Mouse (Mus musculus) cerebellum, adult 18-20 months (tissue): Measurements from ENCODE around the gene Mta3.
"Not testable (repeated sequence)": the region's sequence is repeated elsewhere in the genome, so short reads cannot be mapped to it uniquely, and the experiment has no call there.

Experiments
- DNase-seq, 2 experiments: peaks; one replicate each; pipeline ENCODE4 v3.0.0; 2021

The Mta3 gene

GRCm38 (mm10) chr17:83709517-83709916 lies 3.6 kb downstream of the Mta3 start:
- DNase-seq = not testable (repeated sequence)

GRCm38 (mm10) chr17:83710639-83711038 lies 4.7 kb downstream of the Mta3 start:
- no peak for DNase-seq

- no peak for DNase-seq
Observed at GRCm38 (mm10) chr17:83712341-83712740, 6.4 kb downstream of the Mta3 start.

- no peak for DNase-seq
Observed at GRCm38 (mm10) chr17:83720449-83720848, 14.5 kb downstream of the Mta3 start.

GRCm38 (mm10) chr17:83721157-83721556 lies 15.2 kb downstream of the Mta3 start:
- DNase-seq = no peak

GRCm38 (mm10) chr17:83723064-83723463 lies 17.1 kb downstream of the Mta3 start:
- DNase-seq = no peak

GRCm38 (mm10) chr17:83726496-83726895 lies 20.5 kb downstream of the Mta3 start:
- DNase-seq = peak in 1 of 2 experiments; percentile 28

- DNase-seq = no peak
Observed at GRCm38 (mm10) chr17:83727707-83728106, 21.7 kb downstream of the Mta3 start.

GRCm38 (mm10) chr17:83729029-83729428 lies 23.1 kb downstream of the Mta3 start:
- DNase-seq = no peak

- DNase-seq = no peak
Observed at GRCm38 (mm10) chr17:83730123-83730522, 24.2 kb downstream of the Mta3 start.

- DNase-seq = peak in 1 of 2 experiments; percentile 23
Observed at GRCm38 (mm10) chr17:83732166-83732629, 26.2 kb downstream of the Mta3 start.

GRCm38 (mm10) chr17:83732801-83733200 lies 26.8 kb downstream of the Mta3 start:
- peak; percentile 53 to 65 for DNase-seq

GRCm38 (mm10) chr17:83736701-83737100 lies 30.7 kb downstream of the Mta3 start:
- DNase-seq = no peak

- DNase-seq = no peak
Observed at GRCm38 (mm10) chr17:83737775-83738174, 31.8 kb downstream of the Mta3 start.

- no peak for DNase-seq
Observed at GRCm38 (mm10) chr17:83740135-83740676, 34.2 kb downstream of the Mta3 start.

GRCm38 (mm10) chr17:83741243-83741642 lies 35.3 kb downstream of the Mta3 start:
- peak; percentile 36 to 48 for DNase-seq

GRCm38 (mm10) chr17:83744231-83744824 lies 38.4 kb downstream of the Mta3 start:
- DNase-seq = no peak

- no peak for DNase-seq
Observed at GRCm38 (mm10) chr17:83747405-83748160, 41.6 kb downstream of the Mta3 start.

GRCm38 (mm10) chr17:83750216-83750950 lies 44.4 kb downstream of the Mta3 start:
- no peak for DNase-seq

- no peak for DNase-seq
Observed at GRCm38 (mm10) chr17:83753112-83753899, 47.3 kb downstream of the Mta3 start.

GRCm38 (mm10) chr17:83758096-83758495 lies 52.1 kb downstream of the Mta3 start:
- DNase-seq = no peak

GRCm38 (mm10) chr17:83759547-83759946 lies 53.6 kb downstream of the Mta3 start:
- DNase-seq = peak; percentile 31 to 33
